Mouse (Mus musculus): ENCODE measurements around the gene Rfc2. TPM values are rescaled to one million over a fixed set of nuclear protein-coding genes. Genes with fewer than 3 reads are reported as not detected.
"Not testable (repeated sequence)": the region's sequence is repeated elsewhere in the genome, so short reads cannot be mapped to it uniquely, and the experiment has no call there.

Gene Rfc2
- total RNA-seq, 4 experiments from 2014 or later = 16.0 to 23.8 (median 19.5) TPM

GRCm38 (mm10) chr5:134644643-134645118, 63.5 kb downstream of the Rfc2 start:
- DNase-seq (ENCODE audit: low spot score in 2 of 2) = no peak

DNA sequence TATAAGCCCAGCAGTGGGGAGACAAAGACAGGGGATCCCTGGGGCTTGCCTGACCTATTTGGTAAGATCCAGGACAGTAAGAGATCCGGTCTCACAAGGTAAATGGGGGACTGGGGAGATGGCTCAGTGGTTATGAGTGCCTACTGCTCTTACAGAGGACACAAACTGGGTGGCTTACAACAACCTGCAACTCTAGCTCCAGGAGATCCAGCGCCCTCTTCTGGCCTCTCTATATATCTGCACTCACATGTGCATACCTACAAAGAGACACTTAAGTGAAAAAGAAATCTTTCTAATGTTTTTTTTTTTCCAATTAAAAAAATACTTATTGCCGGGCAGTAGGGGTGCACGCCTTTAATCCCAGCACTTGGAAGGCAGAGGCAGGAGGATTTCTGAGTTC, 65.3 kb downstream of the Rfc2 start:
- DNase-seq (ENCODE audit: low spot score in 2 of 2) = no peak

DNA sequence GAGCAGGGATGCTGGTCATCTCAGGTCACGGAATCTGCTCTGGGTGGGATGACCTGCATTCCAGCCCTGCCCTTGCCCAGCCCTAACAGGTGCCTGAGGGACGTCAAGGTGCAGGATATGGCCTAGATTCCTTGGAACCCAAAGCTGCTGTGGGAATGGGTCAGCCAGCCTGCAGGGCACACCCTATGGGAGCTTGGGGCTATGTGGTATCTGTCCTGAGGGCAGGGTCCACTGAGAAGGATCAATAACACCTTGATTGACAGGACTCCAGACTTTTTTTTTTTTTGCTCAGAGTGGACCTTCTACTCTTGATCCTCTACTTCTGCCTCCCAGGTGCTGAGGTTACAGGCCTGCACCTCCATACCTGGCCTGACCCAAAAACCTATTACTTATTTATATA, 66.2 kb downstream of the Rfc2 start:
- DNase-seq (ENCODE audit: low spot score in 2 of 2) = no peak

GRCm38 (mm10) chr5:134648976-134649375, 67.8 kb downstream of the Rfc2 start:
- not testable (repeated sequence) for DNase-seq (ENCODE audit: low spot score in 2 of 2)

- DNase-seq (ENCODE audit: low spot score in 2 of 2) = peak in 1 of 2 experiments; percentile 19
Measured at GRCm38 (mm10) chr5:134650926-134651325, 69.8 kb downstream of the Rfc2 start.

Small RNA genes within 50 kb of the gene (microRNA-seq; reads per million reads assigned to microRNA genes)
- not detected for gene Mir7228

Other genes starting within 250 kb of the Rfc2 start
- gene Gtf2ird1, start 124.7 kb upstream of the Rfc2 start, total RNA-seq (2022) = 10 to 100 TPM; 13.1 to 15.3 (median 14.8) TPM
- 1 to 10 TPM; 1.4 to 2.1 (median 1.9) TPM for gene Clip2, start 28.9 kb upstream of the Rfc2 start, total RNA-seq (2022)
- gene Syna, start 21.2 kb upstream of the Rfc2 start, total RNA-seq (2022) = not detected
- gene Lat2, start 33.7 kb downstream of the Rfc2 start, total RNA-seq (2022) = 1 to 10 TPM in 1 of 4 experiments, under 1 TPM in 2, not detected in 1; 0.59 to 1.9 (median 0.88) TPM
- gene Eif4h, start 58.1 kb downstream of the Rfc2 start, total RNA-seq (2022) = 10 to 100 TPM; 85.4 to 90.6 (median 87.9) TPM
- gene Limk1, start 107.2 kb downstream of the Rfc2 start, total RNA-seq (2022) = 1 to 10 TPM in 2 of 4 experiments, under 1 TPM in 2; 0.92 to 1.5 (median 1.2) TPM
- 10 to 100 TPM in 1 of 4 experiments, 1 to 10 TPM in 3; 3.7 to 11.6 (median 8.5) TPM for gene Eln, start 166.0 kb downstream of the Rfc2 start, total RNA-seq (2022)